Mouse (Mus musculus) kidney, adult 2 months (tissue): ENCODE measurements around the gene Vash1.

Experiments
- CTCF ChIP-seq: fragments of 200-500 bp; conservative IDR thresholded peaks from 2 replicates; pipeline ENCODE4 v1.5.1; 2011; ENCODE audit warnings: low read depth, mild to moderate bottlenecking, control low read depth, low read length, moderate library complexity, mixed read lengths; ENCODE audit not compliant: insufficient read depth, insufficient read length
- POLR2A ChIP-seq: fragments of 200-500 bp; IDR thresholded peaks from one replicate; pipeline ENCODE4 v1.6.1; 2011; ENCODE audit warnings: low read depth, low read length, control low read depth

GRCm38 (mm10) chr12:86628783-86629172 lies 49.7 kb upstream of the Vash1 start:
- TF ChIP-seq CTCF (no peak), POLR2A (no peak)
